Mouse (Mus musculus) layer of hippocampus, adult 11-12 months (tissue): ENCODE results near the gene Olfr341.

Source experiments
- DNase-seq: peaks from one replicate; pipeline ENCODE4 v3.0.0; 2022; ENCODE audit warnings: low spot score

Olfr341 gene

DNA sequence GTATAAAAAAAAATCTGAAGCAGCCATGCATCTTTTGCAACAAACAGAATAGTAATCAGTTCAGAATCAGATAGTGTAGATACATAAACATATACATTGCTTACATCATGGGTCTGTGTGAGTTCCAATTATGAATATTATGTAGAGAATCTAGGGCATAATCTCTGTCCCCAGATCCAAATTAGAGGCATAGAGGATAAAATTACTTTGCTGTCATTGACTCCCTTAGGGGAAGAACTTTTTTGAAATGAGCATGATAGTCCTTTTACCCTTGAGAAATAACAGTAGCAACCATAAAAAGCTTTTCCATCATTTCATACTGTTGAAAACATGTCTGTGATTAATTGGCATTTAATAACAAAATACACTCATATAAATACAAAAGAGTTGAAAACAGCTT is at the start of gene Olfr341:
Olfr341 (minus strand) TSS at position 101 of the 400 bp plus-strand sequence.
- no peak for DNase-seq

DNA sequence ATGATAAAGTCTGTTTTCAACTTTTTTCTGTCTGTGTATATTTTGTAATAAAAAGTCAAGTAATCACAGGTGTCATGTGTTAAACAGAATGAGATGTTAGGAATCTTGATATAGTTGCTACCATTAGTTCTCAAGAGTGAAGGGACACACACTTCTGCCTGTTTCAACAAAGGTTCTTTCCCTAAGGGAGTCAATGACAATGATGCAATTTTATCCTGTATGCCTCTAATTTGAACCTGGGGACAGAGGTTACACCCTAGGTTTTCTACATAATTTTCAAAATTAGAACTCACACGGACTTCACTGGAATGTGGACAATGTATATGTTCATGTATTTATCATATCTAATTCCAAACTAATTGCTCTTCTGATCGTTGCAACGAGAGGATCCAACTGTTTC is 42.4 kb upstream of the Olfr341 start, which contains the start of gene Olfr342:
Olfr342 (plus strand) TSS at position 301 of the 400 bp plus-strand sequence.
- no peak for DNase-seq

GRCm38 (mm10) chr2:36473634-36474033 is 8.6 kb downstream of the Olfr341 start:
- DNase-seq, result no peak

DNA sequence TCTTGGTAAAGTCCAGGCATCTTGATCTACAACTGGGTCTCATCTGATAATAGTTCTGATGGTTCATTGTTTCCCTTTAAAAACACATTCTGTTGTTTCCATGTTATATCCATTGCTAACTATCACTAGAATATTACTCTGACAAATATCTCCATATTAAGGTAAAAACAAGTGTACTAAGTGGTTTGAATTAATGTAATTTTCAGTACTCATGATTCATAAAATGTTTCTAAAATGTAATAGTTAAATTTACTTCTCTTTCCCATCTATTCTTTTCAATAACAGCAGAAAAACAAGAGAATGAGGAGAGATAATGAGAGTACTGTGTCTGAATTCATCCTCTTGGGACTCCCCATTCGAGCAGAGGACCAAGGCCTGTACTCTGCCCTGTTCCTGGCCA is 30.0 kb downstream of the Olfr341 start, which contains the start of gene Olfr340:
Olfr340 (plus strand) TSS at position 301 of the 400 bp plus-strand sequence.
- no peak for DNase-seq
